Mouse (Mus musculus) layer of hippocampus, postnatal 36 days (tissue): ENCODE measurements around the gene Ccp110. TPM values are rescaled to one million over a fixed set of nuclear protein-coding genes. Genes with fewer than 3 reads are reported as not detected.

Experiments used
- DNase-seq, 2 experiments: peaks; one replicate each; pipeline ENCODE4 v3.0.0; 2022
- total RNA-seq, 2 experiments: library from RNA; stranded (reverse); gene quantifications; 2 replicates each; pipeline ENCODE4 v1.2.3; 2021

Ccp110 gene
- total RNA-seq: 10 to 100 TPM; 51.7 to 52.3 TPM

- peak; percentile 94 to 96 for DNase-seq
These were observed at the start of gene Ccp110 for GRCm38 (mm10) chr7:118712228-118713173. Gene Ccp110 (plus strand): TSS chr7:118712552.

GRCm38 (mm10) chr7:118667773-118668172 lies 44.6 kb upstream of the Ccp110 start:
- DNase-seq: no peak

GRCm38 (mm10) chr7:118670142-118670541 lies 42.2 kb upstream of the Ccp110 start:
- DNase-seq: no peak

- peak in 1 of 2 experiments; percentile 10 for DNase-seq
These were observed 35.5 kb upstream of the Ccp110 start for GRCm38 (mm10) chr7:118676826-118677225.

GRCm38 (mm10) chr7:118688199-118688598 lies 24.2 kb upstream of the Ccp110 start:
- DNase-seq: peak; percentile 77 to 86

GRCm38 (mm10) chr7:118689088-118689487 lies 23.3 kb upstream of the Ccp110 start:
- DNase-seq: peak in 1 of 2 experiments; percentile 51

GRCm38 (mm10) chr7:118691287-118691686 lies 21.1 kb upstream of the Ccp110 start:
- DNase-seq: no peak

- DNase-seq: no peak
These were observed 16.2 kb upstream of the Ccp110 start for GRCm38 (mm10) chr7:118696146-118696545.

GRCm38 (mm10) chr7:118697168-118697567 lies 15.2 kb upstream of the Ccp110 start:
- no peak for DNase-seq

- no peak for DNase-seq
These were observed 13.5 kb upstream of the Ccp110 start for GRCm38 (mm10) chr7:118698882-118699281.

GRCm38 (mm10) chr7:118703144-118703561 lies 9.2 kb upstream of the Ccp110 start:
- no peak for DNase-seq

- DNase-seq: no peak
These were observed 8.1 kb upstream of the Ccp110 start for GRCm38 (mm10) chr7:118704001-118704850.

- peak; percentile 92 to 93 for DNase-seq
These were observed 7.0 kb upstream of the Ccp110 start, which contains the start of gene Gde1 for GRCm38 (mm10) chr7:118705101-118705961. Gene Gde1 (minus strand): TSS chr7:118705778.

- DNase-seq: no peak
These were observed 6.3 kb upstream of the Ccp110 start for GRCm38 (mm10) chr7:118706051-118706450.

GRCm38 (mm10) chr7:118706488-118706887 lies 5.9 kb upstream of the Ccp110 start:
- no peak for DNase-seq

- DNase-seq: no peak
These were observed 5.1 kb upstream of the Ccp110 start for GRCm38 (mm10) chr7:118707216-118707615.

- DNase-seq: no peak
These were observed 4.3 kb upstream of the Ccp110 start for GRCm38 (mm10) chr7:118708002-118708401.

GRCm38 (mm10) chr7:118710776-118711175 lies 1.6 kb upstream of the Ccp110 start:
- no peak for DNase-seq

- no peak for DNase-seq
These were observed 2.5 kb downstream of the Ccp110 start for GRCm38 (mm10) chr7:118714873-118715272.

GRCm38 (mm10) chr7:118718066-118718465 lies 5.7 kb downstream of the Ccp110 start:
- no peak for DNase-seq

- DNase-seq: no peak
These were observed 11.6 kb downstream of the Ccp110 start for GRCm38 (mm10) chr7:118723927-118724326.

- DNase-seq: no peak
These were observed 13.1 kb downstream of the Ccp110 start for GRCm38 (mm10) chr7:118725459-118725858.
